Mouse (Mus musculus) embryo, embryonic 11 days (tissue): ENCODE measurements at regions not wholly inside any gene's neighbourhood (a gene's known extent, or its start where the extent isn't known, plus 50 kb on each side); places are given as distances from the start of the nearest gene placed in this dataset.
"Not testable (repeated sequence)": the region's sequence is repeated elsewhere in the genome, so short reads cannot be mapped to it uniquely, and the experiment has no call there.

Experiments used
- DNase-seq: peaks from one replicate; pipeline ENCODE4 v3.0.0-alpha.2; 2015

GRCm38 (mm10) chr13:26217299-26217698, 552.7 kb downstream of the Hdgfl1 start:
- DNase-seq: no peak

GRCm38 (mm10) chr13:26216579-26216978, 553.4 kb downstream of the Hdgfl1 start:
- no peak for DNase-seq

GRCm38 (mm10) chr13:26205532-26206105, 564.3 kb downstream of the Hdgfl1 start:
- DNase-seq: peak; percentile 2

- DNase-seq: no peak
Measured at GRCm38 (mm10) chr13:26194646-26195045, 575.3 kb downstream of the Hdgfl1 start.

GRCm38 (mm10) chr13:26183879-26184278, 586.1 kb downstream of the Hdgfl1 start:
- DNase-seq: no peak

- DNase-seq: no peak
Measured at GRCm38 (mm10) chr13:26171891-26172482, 598.0 kb downstream of the Hdgfl1 start.

GRCm38 (mm10) chr13:26169641-26170040, 600.3 kb downstream of the Hdgfl1 start:
- no peak for DNase-seq

- peak; percentile 40 for DNase-seq
Measured at GRCm38 (mm10) chr13:26158703-26159102, 611.3 kb downstream of the Hdgfl1 start.

- DNase-seq: peak; percentile 87
Measured at GRCm38 (mm10) chr13:26154701-26155471, 615.1 kb downstream of the Hdgfl1 start.

- no peak for DNase-seq
Measured at GRCm38 (mm10) chr13:26154251-26154650, 615.7 kb downstream of the Hdgfl1 start.

- no peak for DNase-seq
Measured at GRCm38 (mm10) chr13:26153093-26153492, 616.9 kb downstream of the Hdgfl1 start.

- DNase-seq: no peak
Measured at GRCm38 (mm10) chr13:26150426-26150825, 619.5 kb downstream of the Hdgfl1 start.

GRCm38 (mm10) chr13:26142811-26143210, 627.2 kb downstream of the Hdgfl1 start:
- no peak for DNase-seq

- peak; percentile 63 for DNase-seq
Measured at GRCm38 (mm10) chr13:26119363-26119762, 650.6 kb downstream of the Hdgfl1 start.

GRCm38 (mm10) chr13:26114136-26114535, 655.8 kb downstream of the Hdgfl1 start:
- no peak for DNase-seq

GRCm38 (mm10) chr13:26113723-26114122, 656.2 kb downstream of the Hdgfl1 start:
- DNase-seq: not testable (repeated sequence)

- no peak for DNase-seq
Measured at GRCm38 (mm10) chr13:26112579-26112978, 657.4 kb downstream of the Hdgfl1 start.

GRCm38 (mm10) chr13:26109013-26109412, 661.0 kb downstream of the Hdgfl1 start:
- no peak for DNase-seq

- DNase-seq: no peak
Measured at GRCm38 (mm10) chr13:26088727-26089126, 681.2 kb downstream of the Hdgfl1 start.

- peak; percentile 19 for DNase-seq
Measured at GRCm38 (mm10) chr13:26080814-26081213, 689.2 kb downstream of the Hdgfl1 start.

GRCm38 (mm10) chr13:26080302-26080701, 689.7 kb downstream of the Hdgfl1 start:
- DNase-seq: peak; percentile 75

- DNase-seq: no peak
Measured at GRCm38 (mm10) chr13:26079362-26079761, 690.6 kb downstream of the Hdgfl1 start.

GRCm38 (mm10) chr13:26061322-26061721, 708.6 kb downstream of the Hdgfl1 start:
- no peak for DNase-seq

GRCm38 (mm10) chr13:26037699-26038098, 732.3 kb downstream of the Hdgfl1 start:
- no peak for DNase-seq
